Mouse (Mus musculus): Measurements from ENCODE around the gene Ankrd61.

DNA sequence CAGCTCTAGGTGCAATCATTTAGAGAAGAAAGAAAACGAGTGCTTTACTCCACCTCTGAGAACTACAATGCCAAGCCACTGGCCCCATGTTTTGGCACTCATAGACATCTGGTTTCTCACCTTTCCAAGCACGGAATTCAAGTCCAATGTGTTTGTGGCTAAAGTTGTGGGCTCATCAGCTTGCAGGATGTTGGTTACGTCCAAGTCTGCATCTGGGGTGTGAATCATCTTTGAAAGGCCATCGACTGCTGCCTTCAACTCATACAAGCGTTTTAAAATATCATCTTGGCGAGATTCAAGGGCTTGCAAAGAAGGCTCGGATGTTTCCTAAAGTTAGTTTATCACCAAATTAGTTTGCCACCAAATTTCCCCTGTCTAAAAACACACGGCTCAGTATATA is 8.9 kb upstream of the Ankrd61 start:
- no peak for TF ChIP-seq CTCF (IDR thresholded peaks at IDR 0.05; ENCODE audit: extremely low read depth, insufficient read depth, insufficient read length, insufficient replicate concordance)
- no peak for TF ChIP-seq POLR2A (IDR thresholded peaks at IDR 0.05; ENCODE audit: low read depth, low read length)

Data from spleen, adult 2 months (tissue).